Mouse (Mus musculus): ENCODE measurements around the gene Mical2.

DNA sequence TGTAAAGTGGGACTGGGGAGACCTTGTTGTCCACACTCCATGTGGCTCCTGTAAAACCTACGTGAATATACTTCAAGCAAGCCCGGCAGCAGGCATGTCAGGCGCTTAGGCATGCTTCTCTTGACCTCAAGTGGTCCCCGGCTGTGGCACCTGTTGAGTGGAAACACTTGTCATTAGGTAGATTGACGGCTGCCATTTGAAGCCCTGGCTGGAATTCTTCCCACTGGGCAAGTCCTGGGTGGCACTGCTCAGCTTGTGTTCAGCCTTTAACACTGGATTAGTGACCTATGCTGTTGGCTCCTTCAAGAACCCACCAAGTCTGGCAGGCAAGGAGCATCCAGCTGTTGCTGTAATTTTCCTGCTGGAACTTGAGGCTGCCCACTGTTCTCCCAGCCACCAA, 63.9 kb downstream of the Mical2 start:
- TF ChIP-seq CTCF (IDR thresholded peaks at IDR 0.05; ENCODE audit: extremely low read depth, insufficient read length, insufficient replicate concordance, low read depth, low read length) (no peak), POLR2A (IDR thresholded peaks at IDR 0.05; ENCODE audit: low read depth, low read length) (no peak)
